Mouse (Mus musculus) embryonic facial prominence, embryonic 14.5 days (tissue): Measurements from ENCODE around the gene Galnt3. TPM values are rescaled to one million over a fixed set of nuclear protein-coding genes. Genes with fewer than 3 reads are reported as not detected.

Experiments
- ATAC-seq: fragments of 200-750 bp; cut with Nextera tagmentation; 2 replicates; pipeline ENCODE4 v1.8.0; 2017; ENCODE audit warnings: low read depth, moderate number of reproducible peaks, moderate TSS enrichment
- DNase-seq: peaks from one replicate; pipeline ENCODE4 v3.0.0-alpha.2; 2015; ENCODE audit warnings: low spot score
- H3K27ac ChIP-seq: fragments of 300-500 bp; sonication (generic); replicated peaks from 2 replicates; pipeline ENCODE4 v1.5.1; 2014; ENCODE audit warnings: low read depth, mild to moderate bottlenecking, low read length, moderate library complexity
- H3K27me3 ChIP-seq: fragments of 300-500 bp; sonication (generic); replicated peaks from 2 replicates; pipeline ENCODE4 v1.6.1; 2014; ENCODE audit warnings: low read length; ENCODE audit not compliant: control insufficient read depth, insufficient read depth
- H3K36me3 ChIP-seq: fragments of 300-500 bp; sonication (generic); 2 replicates; pipeline ENCODE4 v1.6.1; 2014; ENCODE audit warnings: low read length, mixed read lengths; ENCODE audit not compliant: control insufficient read depth, insufficient read depth
- H3K4me1 ChIP-seq: fragments of 300-500 bp; sonication (generic); 2 replicates; pipeline ENCODE4 v1.6.1; 2014; ENCODE audit warnings: antibody characterized with exemption, low read length; ENCODE audit not compliant: control insufficient read depth, insufficient read depth
- H3K4me2 ChIP-seq: fragments of 300-500 bp; sonication (generic); 2 replicates; pipeline ENCODE4 v1.6.1; 2014; ENCODE audit warnings: low read depth, mild to moderate bottlenecking, low read length, moderate library complexity, mixed read lengths
- H3K4me3 ChIP-seq: fragments of 300-500 bp; sonication (generic); 2 replicates; pipeline ENCODE4 v1.5.1; 2014; ENCODE audit warnings: low read depth, mild to moderate bottlenecking, low read length
- H3K9ac ChIP-seq: fragments of 300-500 bp; sonication (generic); 2 replicates; pipeline ENCODE4 v1.6.1; 2014; ENCODE audit warnings: low read depth, mild to moderate bottlenecking, low read length, moderate library complexity, mixed read lengths
- H3K9me3 ChIP-seq: fragments of 300-500 bp; sonication (generic); 2 replicates; pipeline ENCODE4 v1.6.1; 2016; ENCODE audit warnings: low read length; ENCODE audit not compliant: control insufficient read depth
- WGBS: fragments of 180-500 bp; shearing (Covaris S2); extraction: QIAGEN DNeasy Blood & Tissue Kit; methylation state at CpG from one replicate; pipeline ENCODE4 v1.1.7; 2014; 5-methylcytosine and 5-hydroxymethylcytosine counted together
- polyA plus RNA-seq: library from polyadenylated mRNA; unstranded; fragments of >200 nt; fragmentation: Nextera tagmentation; extraction: Ambion mirVana; gene quantifications from 2 replicates; pipeline ENCODE4 v1.2.1, GENCODE M21; 2014

The Galnt3 gene
- polyA plus RNA-seq, 1 experiment from 2014 or later: 5.1 TPM

DNA sequence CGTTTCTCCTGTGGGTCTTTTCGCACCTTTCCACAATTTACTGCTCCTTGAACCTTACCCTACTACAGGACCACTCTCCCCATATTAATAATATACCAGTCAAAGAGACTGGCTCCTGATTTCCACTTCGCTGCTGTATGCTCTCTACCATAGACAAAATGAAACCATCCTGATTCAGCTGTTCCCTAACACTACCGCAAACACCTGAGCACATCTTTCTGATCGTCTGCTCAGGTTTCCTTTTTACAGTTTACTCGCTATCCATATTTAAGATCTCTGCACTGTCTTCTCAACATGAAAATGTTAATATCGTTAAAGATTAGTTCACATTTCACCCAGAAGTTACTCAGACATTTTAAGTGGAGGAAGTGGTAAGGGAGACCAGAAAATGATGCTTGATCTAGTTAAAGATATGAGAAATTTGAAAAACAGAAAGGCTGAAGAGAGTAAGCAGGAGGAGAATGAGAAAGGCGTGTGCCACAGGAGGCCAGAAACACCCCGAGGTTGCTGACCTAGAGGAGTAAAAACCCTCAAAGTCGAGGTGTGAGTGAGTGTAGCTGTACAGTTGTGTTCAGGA lies 23.9 kb upstream of the Galnt3 start:
- WGBS: 77% methylated on average over 10 of the region's 10 CpGs
- Histone ChIP-seq H3K36me3 (no peaks in the 10 kb centered on the region), H3K27ac (no peak overlapping the region), H3K4me2 (no peak overlapping the region), H3K9ac (no peak overlapping the region), H3K4me3 (no peak overlapping the region), H3K27me3 (no peaks in the 10 kb centered on the region), H3K9me3 (no peaks in the 10 kb centered on the region), H3K4me1 (no peaks in the 10 kb centered on the region)
- no peak for DNase-seq
- ATAC-seq: no peak

DNA sequence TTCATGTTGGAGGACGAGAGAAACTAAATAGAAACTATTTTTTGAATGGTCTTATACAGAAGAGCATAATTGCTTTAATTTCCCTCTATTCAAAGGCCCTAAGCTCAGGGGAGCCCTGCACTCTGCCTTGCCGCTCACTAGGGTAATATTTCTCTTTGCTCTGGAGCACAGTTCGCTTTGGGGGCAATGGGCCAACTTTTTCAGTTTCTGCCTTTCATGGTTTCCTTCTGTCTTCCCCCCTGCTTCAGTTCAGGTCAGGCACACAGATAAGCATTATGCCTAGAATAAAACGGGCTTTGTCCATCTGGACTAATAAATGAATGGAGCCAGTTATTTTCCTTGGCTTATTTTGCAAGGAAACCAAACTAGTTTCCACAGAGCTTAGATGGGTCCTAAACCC lies 21.7 kb upstream of the Galnt3 start:
- Histone ChIP-seq H3K27me3 (no peaks in the 10 kb centered on the region), H3K4me3 (no peak overlapping the region), H3K4me1 (no peaks in the 10 kb centered on the region), H3K36me3 (no peaks in the 10 kb centered on the region), H3K4me2 (no peak overlapping the region), H3K9me3 (no peaks in the 10 kb centered on the region), H3K27ac (no peak overlapping the region), H3K9ac (no peak overlapping the region)
- ATAC-seq (0 out of 2 replicates have a peak, but pooled peaks have one; percentile 26), DNase-seq (peak; percentile 71)
- WGBS: 44% methylated on average over 4 of the region's 4 CpGs

DNA sequence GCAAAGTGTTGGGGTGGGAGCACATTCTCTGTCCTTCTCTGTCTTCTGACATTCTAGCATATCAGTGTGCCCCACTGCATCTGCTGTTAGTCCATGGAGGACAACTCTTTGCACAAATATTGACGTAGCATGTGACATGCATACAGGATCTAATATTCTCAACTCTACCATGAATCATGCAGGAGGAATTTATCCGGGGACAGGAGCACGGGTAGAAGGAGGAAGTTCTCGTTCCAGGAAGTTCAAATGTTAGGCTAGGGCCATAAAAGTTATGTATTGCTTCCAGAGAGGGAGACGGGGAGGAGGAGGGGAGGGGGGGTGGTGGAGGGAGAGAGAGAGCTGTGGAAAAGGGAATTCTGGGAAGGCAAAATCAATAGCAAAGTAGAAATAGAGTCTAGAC lies 20.0 kb upstream of the Galnt3 start:
- DNase-seq: no peak
- WGBS: 37% methylated on average over 5 of the region's 5 CpGs
- Histone ChIP-seq H3K36me3 (no peaks in the 10 kb centered on the region), H3K4me1 (no peaks in the 10 kb centered on the region), H3K27ac (no peak overlapping the region), H3K27me3 (no peaks in the 10 kb centered on the region), H3K9me3 (no peaks in the 10 kb centered on the region), H3K9ac (no peak overlapping the region), H3K4me2 (no peak overlapping the region), H3K4me3 (no peak overlapping the region)
- no peak for ATAC-seq

DNA sequence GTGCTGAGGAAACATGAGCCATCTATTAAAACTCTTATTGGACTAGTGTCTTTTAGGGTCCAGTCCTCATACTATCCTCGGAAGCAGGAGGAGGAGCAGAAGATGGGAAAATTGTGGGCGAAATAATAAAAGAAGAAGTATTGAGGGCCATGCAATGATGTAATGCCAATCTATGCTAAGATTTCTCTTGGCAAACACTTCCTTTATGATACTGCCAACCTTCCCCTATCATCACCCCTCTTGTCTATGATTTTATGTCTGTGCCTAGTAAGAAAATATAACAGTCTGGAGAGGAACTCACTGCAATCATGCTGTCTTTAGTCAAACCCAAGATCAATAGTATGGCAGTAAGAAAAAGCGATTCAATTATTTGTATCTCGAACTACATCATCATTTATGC lies 18.5 kb upstream of the Galnt3 start:
- DNase-seq (no peak), ATAC-seq (no peak)
- Histone ChIP-seq H3K36me3 (no peaks in the 10 kb centered on the region), H3K27ac (no peak overlapping the region), H3K9me3 (no peaks in the 10 kb centered on the region), H3K4me2 (no peak overlapping the region), H3K27me3 (no peaks in the 10 kb centered on the region), H3K4me3 (no peak overlapping the region), H3K4me1 (no peaks in the 10 kb centered on the region), H3K9ac (no peak overlapping the region)
- 86% methylated on average over 4 of the region's 4 CpGs for WGBS

DNA sequence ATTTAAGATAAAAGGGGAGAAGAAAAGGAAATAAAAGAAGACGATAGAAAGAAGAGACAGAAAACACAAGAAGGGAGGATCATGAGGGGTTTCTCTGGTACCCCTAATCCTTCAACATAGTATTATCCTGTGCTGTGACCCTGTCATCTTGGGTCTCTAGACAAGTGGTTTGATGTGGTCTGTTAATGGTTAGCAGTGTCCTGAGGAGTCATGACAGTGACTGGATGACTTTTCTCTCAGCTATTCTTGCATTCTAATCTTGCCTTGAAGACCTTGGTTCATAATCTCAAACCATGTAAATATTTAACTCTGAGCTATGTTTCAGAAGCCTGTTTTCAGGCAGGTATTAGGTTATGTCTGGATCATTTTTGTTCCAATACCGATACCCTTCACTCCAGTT lies 17.9 kb upstream of the Galnt3 start:
- no peak overlapping the region for H3K4me2 ChIP-seq
- H3K9ac ChIP-seq: no peak overlapping the region
- ATAC-seq: no peak
- no peak for DNase-seq
- WGBS: 81% methylated on average over 2 of the region's 2 CpGs
- H3K4me3 ChIP-seq: no peak overlapping the region
- H3K27ac ChIP-seq: no peak overlapping the region
- H3K4me1 ChIP-seq: no peaks in the 10 kb centered on the region
- H3K27me3 ChIP-seq: no peaks in the 10 kb centered on the region
- no peaks in the 10 kb centered on the region for H3K9me3 ChIP-seq
- H3K36me3 ChIP-seq: no peaks in the 10 kb centered on the region

DNA sequence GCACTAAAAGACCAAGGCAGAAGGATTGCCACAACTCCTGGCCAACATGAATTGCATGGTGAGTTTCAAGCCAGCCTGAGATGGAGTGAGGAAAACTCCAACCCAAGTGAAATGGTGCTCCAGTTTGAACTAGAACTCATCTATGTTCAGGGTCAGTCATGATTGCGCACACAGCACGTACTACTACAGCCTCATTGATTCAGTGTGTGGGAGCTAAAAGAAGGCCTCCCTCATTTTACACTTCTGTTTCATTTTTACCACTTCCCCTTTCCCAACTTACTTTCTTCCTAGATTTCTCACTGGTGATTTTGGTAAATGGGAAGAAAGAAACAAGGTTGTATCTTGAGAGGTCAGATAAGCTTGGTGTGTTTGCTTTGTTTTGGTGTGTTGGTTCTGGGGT lies 17.5 kb upstream of the Galnt3 start:
- no peak overlapping the region for H3K4me3 ChIP-seq
- no peak for ATAC-seq
- H3K36me3 ChIP-seq: no peaks in the 10 kb centered on the region
- no peaks in the 10 kb centered on the region for H3K9me3 ChIP-seq
- no peak for DNase-seq
- no peak overlapping the region for H3K9ac ChIP-seq
- H3K27me3 ChIP-seq: no peaks in the 10 kb centered on the region
- H3K4me1 ChIP-seq: no peaks in the 10 kb centered on the region
- 94% methylated on average over 2 of the region's 2 CpGs for WGBS
- H3K27ac ChIP-seq: no peak overlapping the region
- H3K4me2 ChIP-seq: no peak overlapping the region

DNA sequence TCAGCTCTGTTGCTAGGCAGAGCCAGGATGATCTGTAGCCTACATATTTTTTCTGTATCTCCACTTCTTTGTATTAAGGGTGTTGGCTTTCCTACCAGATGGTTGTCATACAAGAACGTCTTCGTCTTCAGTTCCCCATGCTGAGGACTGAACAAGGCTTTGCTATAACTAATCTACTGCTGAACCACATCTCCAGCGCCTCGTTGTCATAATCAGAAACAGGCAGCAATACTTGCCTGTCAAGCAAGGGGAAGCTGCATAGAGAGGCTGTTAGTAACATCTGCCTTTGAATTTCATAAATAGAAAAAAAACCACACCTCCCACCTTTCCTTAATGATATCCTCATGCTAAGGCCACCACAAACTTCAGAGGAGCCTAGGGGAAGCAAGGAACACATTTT lies 15.5 kb upstream of the Galnt3 start:
- Histone ChIP-seq H3K4me1 (no peaks in the 10 kb centered on the region), H3K27me3 (no peaks in the 10 kb centered on the region), H3K4me2 (no peak overlapping the region), H3K9me3 (no peaks in the 10 kb centered on the region), H3K27ac (no peak overlapping the region), H3K4me3 (no peak overlapping the region), H3K9ac (no peak overlapping the region), H3K36me3 (no peaks in the 10 kb centered on the region)
- ATAC-seq (0 out of 2 replicates have a peak, but pooled peaks have one; percentile 33), DNase-seq (peak; percentile 65)
- WGBS: 27% methylated on average over 4 of the region's 4 CpGs

DNA sequence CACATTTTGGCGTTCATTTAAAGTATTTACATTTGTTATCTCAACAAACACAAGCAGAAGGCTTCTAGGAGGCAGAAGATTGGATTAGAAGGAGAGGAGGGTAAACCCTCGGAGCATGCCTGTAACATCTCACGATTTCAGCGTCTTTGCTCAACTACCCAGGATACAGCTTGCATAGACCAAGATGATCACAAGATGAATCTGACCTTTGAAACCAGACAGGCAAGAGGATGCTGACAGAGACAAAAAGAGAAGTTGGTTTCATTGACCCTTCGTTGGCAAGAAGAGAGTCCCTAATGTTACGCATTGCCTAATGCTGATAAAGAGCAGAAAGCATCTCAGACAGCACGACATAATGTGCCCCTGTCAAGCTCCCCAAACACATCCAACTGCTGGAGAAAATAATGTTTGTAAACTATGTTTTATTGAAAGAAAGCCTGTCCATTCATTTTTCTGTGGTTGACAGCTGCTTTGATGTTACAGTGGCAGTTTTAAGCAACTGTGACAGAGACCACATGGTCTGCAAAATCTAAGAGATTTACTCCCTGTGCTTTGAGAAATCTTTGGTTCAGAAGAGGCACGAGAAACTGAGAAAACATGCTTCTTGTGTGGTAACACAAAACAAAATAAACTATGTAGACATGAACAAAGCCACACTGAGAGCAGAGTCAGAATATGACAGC lies 7.2 kb upstream of the Galnt3 start:
- 67% methylated on average over 8 of the region's 8 CpGs for whole genome bisulfite sequencing
- H3K27me3 ChIP-seq: peaks cover 3% of the 10 kb centered on the region; the same call in 1 of the 2 replicates
- ATAC-seq (no peak), DNase-seq (no peak)
- no peak overlapping the region for H3K4me3 ChIP-seq
- no peaks in the 10 kb centered on the region for H3K4me1 ChIP-seq
- H3K9ac ChIP-seq: no peak overlapping the region
- H3K9me3 ChIP-seq: no peaks in the 10 kb centered on the region
- H3K27ac ChIP-seq: no peak overlapping the region
- no peaks in the 10 kb centered on the region for H3K36me3 ChIP-seq
- H3K4me2 ChIP-seq: no peak overlapping the region

DNA sequence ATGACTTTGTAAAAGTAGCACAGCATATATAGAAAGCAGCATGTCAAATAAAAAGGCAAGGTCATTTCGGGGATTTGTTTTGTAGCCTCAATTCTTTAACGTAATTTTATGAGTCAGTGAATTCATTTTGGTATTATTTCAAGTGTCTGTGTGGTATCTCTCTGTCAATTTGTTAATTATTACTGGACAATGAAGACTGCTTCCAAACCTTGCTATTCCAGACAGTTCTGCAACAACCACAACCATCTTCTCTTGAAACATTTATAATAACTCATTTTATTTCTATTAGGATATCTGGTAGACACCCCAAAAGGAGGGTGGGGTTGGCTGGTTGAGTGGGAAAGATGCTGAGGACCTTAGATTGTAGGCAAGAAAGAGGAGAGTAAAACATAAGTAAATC lies 4.1 kb upstream of the Galnt3 start:
- Histone ChIP-seq H3K4me1 (no peaks in the 10 kb centered on the region), H3K36me3 (no peaks in the 10 kb centered on the region), H3K9ac (no peak overlapping the region), H3K9me3 (no peaks in the 10 kb centered on the region), H3K4me2 (no peak overlapping the region), H3K27me3 (peaks cover 24% of the 10 kb centered on the region), H3K27ac (no peak overlapping the region), H3K4me3 (no peak overlapping the region)
- no peak for ATAC-seq
- WGBS: 86% methylated on average over 2 of the region's 2 CpGs
- DNase-seq: no peak
